Mouse (Mus musculus) lung, postnatal 0 days (tissue): ENCODE results near the gene BC030867. TPM values are rescaled to one million over a fixed set of nuclear protein-coding genes. Genes with fewer than 3 reads are reported as not detected.

ENCODE experiments used
- ATAC-seq: fragments of 200-750 bp; cut with Nextera tagmentation; 2 replicates; pipeline ENCODE4 v1.8.0; 2017; ENCODE audit warnings: moderate library complexity
- DNase-seq: peaks from one replicate; pipeline ENCODE4 v3.0.0-alpha.2; 2016; ENCODE audit warnings: low spot score
- H3K27ac ChIP-seq: fragments of 300-500 bp; sonication (generic); 2 replicates; pipeline ENCODE4 v1.5.1; 2014; ENCODE audit warnings: antibody characterized with exemption, mild to moderate bottlenecking, low read length, mixed read lengths
- H3K27me3 ChIP-seq: fragments of 300-500 bp; sonication (generic); replicated peaks from 2 replicates; pipeline ENCODE4 v1.6.1; 2014; ENCODE audit warnings: low read length, mixed read lengths; ENCODE audit not compliant: insufficient read depth
- H3K36me3 ChIP-seq: fragments of 300-500 bp; sonication (generic); 2 replicates; pipeline ENCODE4 v1.6.1; 2014; ENCODE audit warnings: low read length, mixed read lengths; ENCODE audit not compliant: insufficient read depth
- H3K4me1 ChIP-seq: fragments of 300-500 bp; sonication (generic); 2 replicates; pipeline ENCODE4 v1.6.1; 2014; ENCODE audit warnings: antibody characterized with exemption, low read depth, low read length, mixed read lengths; ENCODE audit not compliant: insufficient read depth
- H3K4me2 ChIP-seq: fragments of 300-500 bp; sonication (generic); replicated peaks from 2 replicates; pipeline ENCODE4 v1.6.1; 2014; ENCODE audit warnings: low read depth, mild to moderate bottlenecking, low read length, moderate library complexity, mixed read lengths
- H3K4me3 ChIP-seq: fragments of 300-500 bp; sonication (generic); 2 replicates; pipeline ENCODE4 v1.5.1; 2014; ENCODE audit warnings: low read depth, low read length
- H3K9ac ChIP-seq: fragments of 300-500 bp; sonication (generic); replicated peaks from 2 replicates; pipeline ENCODE4 v1.6.1; 2014; ENCODE audit warnings: low read depth, mild to moderate bottlenecking
- H3K9me3 ChIP-seq: fragments of 300-500 bp; sonication (generic); 2 replicates; pipeline ENCODE4 v1.6.1; 2016; ENCODE audit warnings: low read length, mixed read lengths
- CTCF ChIP-seq: IDR thresholded peaks from 2 replicates; pipeline ENCODE4 v1.5.1; 2016; ENCODE audit warnings: antibody characterized with exemption, mild to moderate bottlenecking
- EP300 ChIP-seq: IDR thresholded peaks from 2 replicates; pipeline ENCODE4 v1.6.1; 2016; ENCODE audit warnings: antibody characterized with exemption, mild to moderate bottlenecking, control low read depth
- WGBS: fragments of 180-500 bp; shearing (Covaris S2); extraction: QIAGEN DNeasy Blood & Tissue Kit; methylation state at CpG from one replicate; pipeline ENCODE4 v1.1.7; 2014; 5-methylcytosine and 5-hydroxymethylcytosine counted together
- polyA plus RNA-seq: library from polyadenylated mRNA; unstranded; fragments of >200 nt; fragmentation: Nextera tagmentation; extraction: Ambion mirVana; gene quantifications from 2 replicates; pipeline ENCODE4 v1.2.1, GENCODE M21; 2015

The BC030867 gene
- polyA plus RNA-seq, 1 experiment from 2014 or later = 0.88 TPM

DNA sequence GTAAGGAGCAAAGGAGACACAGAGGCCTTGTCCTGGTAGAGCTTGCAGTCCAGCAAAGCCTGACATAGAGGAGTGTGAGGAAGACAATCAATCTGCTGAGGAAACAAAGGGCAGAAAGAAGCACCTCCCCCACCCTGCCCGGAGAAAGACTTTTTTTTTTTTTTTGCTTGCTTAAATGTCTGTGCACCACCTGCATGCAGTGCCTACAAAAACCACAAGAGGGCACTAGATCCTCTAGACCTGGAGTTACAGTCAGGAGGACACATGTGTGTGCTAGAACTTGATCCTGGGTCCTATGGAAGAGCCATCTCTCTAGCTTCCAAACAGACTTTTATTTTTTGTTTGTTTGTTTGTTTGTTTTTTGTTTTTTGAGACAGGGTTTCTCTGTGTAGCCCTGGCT is 51.2 kb downstream of the BC030867 start:
- ATAC-seq (no peak), DNase-seq (peak; percentile 52)
- H3K9me3 ChIP-seq = no peaks in the 10 kb centered on the region
- H3K27me3 ChIP-seq = no peaks in the 10 kb centered on the region
- H3K4me3 ChIP-seq = no peak overlapping the region
- 6% methylated on average over 1 of the region's 1 CpGs for WGBS
- peak; percentile 80 for TF ChIP-seq CTCF
- TF ChIP-seq EP300 = no peak
- H3K36me3 ChIP-seq = no peaks in the 10 kb centered on the region
- H3K4me1 ChIP-seq = peaks cover 4% of the 10 kb centered on the region; the same call in 1 of the 2 replicates
- H3K9ac ChIP-seq = no peak overlapping the region
- H3K4me2 ChIP-seq = no peak overlapping the region
- no peak overlapping the region for H3K27ac ChIP-seq

DNA sequence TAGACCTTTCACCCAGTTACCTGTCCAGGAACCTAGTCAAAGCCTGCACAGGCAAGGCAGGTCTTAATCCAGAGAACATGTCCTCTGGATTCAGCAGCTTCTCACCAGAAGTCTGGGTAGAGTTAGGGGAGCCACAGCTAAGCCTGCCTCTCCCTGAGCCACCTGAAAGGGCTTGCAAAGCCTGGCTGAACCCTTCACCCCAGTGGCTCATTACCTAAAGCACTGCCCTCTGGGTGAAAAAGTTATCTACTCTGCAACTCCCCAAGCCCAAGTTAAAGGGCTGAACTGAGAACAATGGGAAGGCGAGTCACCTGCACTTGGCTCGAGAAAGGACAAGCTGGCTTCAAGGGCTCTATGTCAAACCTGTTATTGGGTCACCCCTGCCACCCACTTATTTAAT is 55.5 kb downstream of the BC030867 start:
- ATAC-seq (no peak), DNase-seq (no peak)
- 41% methylated on average over 2 of the region's 2 CpGs for WGBS
- no peak overlapping the region for H3K4me2 ChIP-seq
- H3K9me3 ChIP-seq = no peaks in the 10 kb centered on the region
- H3K36me3 ChIP-seq = peaks cover 19% of the 10 kb centered on the region; the same call in 1 of the 2 replicates
- no peaks in the 10 kb centered on the region for H3K27me3 ChIP-seq
- no peak overlapping the region for H3K27ac ChIP-seq
- TF ChIP-seq CTCF (no peak), EP300 (no peak)
- H3K4me3 ChIP-seq = no peak overlapping the region
- no peak overlapping the region for H3K9ac ChIP-seq
- peaks cover 3% of the 10 kb centered on the region; the same call in 1 of the 2 replicates for H3K4me1 ChIP-seq

DNA sequence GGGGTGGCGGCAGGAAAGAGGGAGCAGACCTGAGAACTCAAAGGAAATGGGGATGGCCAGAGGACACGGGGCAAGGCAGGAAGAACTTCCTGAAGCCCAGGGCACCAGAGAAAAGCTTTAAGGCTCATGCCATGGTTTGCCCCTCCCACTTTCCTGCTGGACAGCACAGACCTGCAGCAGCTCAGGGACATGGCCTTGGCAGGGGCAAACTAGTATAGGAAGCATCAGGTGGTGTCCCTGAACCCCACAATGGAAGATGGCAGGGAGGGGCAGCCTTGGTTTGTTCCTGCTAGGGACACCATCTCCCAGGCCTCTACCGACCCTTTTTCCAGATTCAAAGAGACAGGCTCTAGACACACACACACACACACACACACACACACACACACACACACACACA is 56.7 kb downstream of the BC030867 start:
- 46% methylated on average over 3 of the region's 3 CpGs for WGBS
- ATAC-seq = no peak
- no peak overlapping the region for H3K4me2 ChIP-seq
- no peak for TF ChIP-seq CTCF
- no peak for TF ChIP-seq EP300
- no peak overlapping the region for H3K27ac ChIP-seq
- H3K4me1 ChIP-seq = peaks cover 11% of the 10 kb centered on the region
- H3K9me3 ChIP-seq = no peaks in the 10 kb centered on the region
- peaks cover 19% of the 10 kb centered on the region; the same call in 1 of the 2 replicates for H3K36me3 ChIP-seq
- no peaks in the 10 kb centered on the region for H3K27me3 ChIP-seq
- no peak overlapping the region for H3K9ac ChIP-seq
- no peak overlapping the region for H3K4me3 ChIP-seq
- DNase-seq = no peak

DNA sequence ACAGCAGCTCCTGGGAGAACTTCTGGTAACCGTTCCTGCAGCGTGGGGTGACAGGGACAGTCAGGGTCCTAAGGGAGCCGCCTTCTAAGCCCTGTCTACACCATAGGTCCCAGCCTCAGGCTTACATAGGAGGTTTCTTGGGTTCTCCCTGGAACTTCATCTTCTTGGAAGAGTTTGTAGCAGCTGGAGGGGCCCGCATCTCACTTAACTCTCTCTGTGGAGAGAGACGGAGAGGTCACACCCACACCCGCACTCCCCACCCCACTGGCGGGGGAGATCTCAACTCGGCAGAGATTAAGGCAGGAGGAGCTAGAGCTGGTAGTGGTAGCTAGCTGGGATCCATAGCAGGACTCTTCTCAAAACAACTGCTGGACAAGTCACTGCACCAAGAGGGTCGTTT is 59.4 kb downstream of the BC030867 start:
- H3K9me3 ChIP-seq = no peaks in the 10 kb centered on the region
- peaks cover 11% of the 10 kb centered on the region for H3K4me1 ChIP-seq
- H3K27me3 ChIP-seq = no peaks in the 10 kb centered on the region
- H3K27ac ChIP-seq = no peak overlapping the region
- no peak overlapping the region for H3K9ac ChIP-seq
- no peak for DNase-seq
- H3K4me3 ChIP-seq = no peak overlapping the region
- WGBS = 80% methylated on average over 9 of the region's 9 CpGs
- no peak for ATAC-seq
- H3K36me3 ChIP-seq = peaks cover 23% of the 10 kb centered on the region; the same call in 1 of the 2 replicates
- no peak overlapping the region for H3K4me2 ChIP-seq
- TF ChIP-seq CTCF (no peak), EP300 (no peak)

DNA sequence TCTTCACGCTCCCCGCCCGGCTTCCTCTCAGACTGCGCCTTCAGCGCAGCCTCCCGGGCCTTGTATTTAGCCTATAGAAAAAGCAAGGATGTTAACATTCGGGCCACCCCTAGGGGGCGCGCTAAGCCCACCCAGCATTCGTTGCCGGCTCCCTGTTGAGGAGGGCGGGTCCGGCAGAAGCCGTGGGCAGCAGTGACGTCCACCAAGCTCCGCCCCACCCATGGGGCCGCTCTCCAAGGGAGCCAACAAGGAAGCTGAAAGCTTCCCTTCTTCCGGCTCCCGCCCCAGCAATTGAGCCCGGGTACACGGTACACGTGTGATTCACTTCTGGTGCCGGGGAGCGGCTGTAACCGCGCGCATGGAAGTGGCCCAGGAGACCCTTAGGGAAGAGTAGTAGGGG is 60.3 kb downstream of the BC030867 start:
- Histone ChIP-seq H3K36me3 (peaks cover 32% of the 10 kb centered on the region; the same call in 1 of the 2 replicates), H3K4me1 (peaks cover 11% of the 10 kb centered on the region), H3K9ac (no peak overlapping the region), H3K9me3 (no peaks in the 10 kb centered on the region), H3K27ac (peak overlapping the region; percentile 43; the same call in 1 of the 2 replicates), H3K4me2 (peak overlapping the region; percentile 58), H3K4me3 (peak overlapping the region; percentile 25), H3K27me3 (no peaks in the 10 kb centered on the region)
- WGBS = under 1% methylated on average over 27 of the region's 27 CpGs
- DNase-seq (peak; percentile 98), ATAC-seq (peak; percentile 98)
- TF ChIP-seq EP300 (0 out of 2 replicates have a peak, but pooled peaks have one; percentile 42), CTCF (peak; percentile 98)

DNA sequence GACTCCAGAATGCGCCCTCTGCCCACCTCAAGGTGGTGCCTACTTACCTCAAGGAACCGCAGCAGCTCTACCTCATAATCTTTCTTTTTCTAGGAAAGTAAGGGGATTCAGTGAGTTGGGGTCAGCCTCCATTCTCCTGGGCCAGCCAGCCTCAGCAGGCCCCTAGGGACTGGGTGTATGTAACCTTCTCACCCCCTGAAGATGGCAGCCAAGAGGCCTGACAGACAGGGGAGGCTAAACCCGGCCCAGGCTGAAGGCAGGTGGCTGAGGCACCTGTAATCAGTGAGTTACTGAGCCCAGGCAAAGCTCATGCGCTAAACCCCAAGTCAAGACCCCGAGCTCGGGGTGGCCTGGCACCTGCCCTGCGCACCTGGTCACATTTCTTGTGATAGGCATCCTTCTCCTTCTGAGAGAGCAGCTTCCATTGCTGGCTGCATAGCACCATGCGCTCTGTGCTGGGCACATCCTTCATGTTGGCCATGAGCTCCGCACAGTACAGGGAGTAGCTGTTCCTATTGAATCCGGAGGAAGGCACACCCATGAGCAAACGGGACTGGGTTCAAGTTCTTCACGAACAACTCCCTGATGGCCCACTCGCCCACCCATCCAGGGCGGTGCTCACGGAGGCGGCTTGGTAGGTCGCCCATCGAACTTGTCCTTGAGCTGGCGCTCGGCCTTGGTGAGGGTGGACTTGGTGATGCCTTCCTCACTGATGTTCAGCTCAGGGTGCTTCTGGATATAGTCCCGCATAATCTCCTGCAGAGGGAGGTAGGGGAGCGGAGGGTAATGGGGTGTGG is 61.3 kb downstream of the BC030867 start:
- Histone ChIP-seq H3K36me3 (peaks cover 37% of the 10 kb centered on the region; the same call in 1 of the 2 replicates), H3K9me3 (no peaks in the 10 kb centered on the region), H3K4me1 (peaks cover 11% of the 10 kb centered on the region), H3K27ac (0 out of 2 replicates have a peak overlapping the region, but pooled peaks have one; percentile 43), H3K9ac (no peak overlapping the region), H3K4me2 (peak overlapping the region; percentile 58; the same call in 1 of the 2 replicates), H3K4me3 (no peak overlapping the region), H3K27me3 (no peaks in the 10 kb centered on the region)
- 0 out of 2 replicates have a peak, but pooled peaks have one; percentile 12 for TF ChIP-seq CTCF
- TF ChIP-seq EP300 = no peak
- DNase-seq = no peak
- 84% methylated on average over 22 of the region's 22 CpGs for WGBS
- no peak for ATAC-seq
